Mouse (Mus musculus): Measurements from ENCODE around the gene Dvl3.
"Not testable (repeated sequence)": the region's sequence is repeated elsewhere in the genome, so short reads cannot be mapped to it uniquely, and the experiment has no call there.

Gene Dvl3

GRCm38 (mm10) chr16:20516726-20517201 is at the start of gene Dvl3:
Dvl3 (plus strand) TSS chr16:20516982.
- DNase-seq, result peak; percentile 83

DNA sequence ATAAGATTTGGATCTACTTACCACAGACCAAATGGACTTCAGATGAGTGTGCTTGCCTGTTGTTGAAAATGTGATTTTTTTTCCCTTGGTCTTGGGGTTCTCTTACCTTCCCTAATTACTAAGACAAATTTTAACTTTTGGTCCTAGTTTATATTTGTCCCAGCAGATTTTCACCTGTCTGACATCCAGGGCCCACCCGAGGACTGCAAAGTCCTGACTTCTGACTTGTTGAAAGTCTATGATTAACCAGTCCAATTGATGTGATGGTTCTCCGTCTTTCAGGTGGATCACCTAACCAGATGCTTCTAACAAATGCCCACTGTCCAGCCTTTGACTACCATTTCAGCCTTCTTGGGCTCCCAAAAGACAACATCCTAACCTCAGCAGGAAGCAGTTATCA is 45.8 kb upstream of the Dvl3 start:
- no peak for DNase-seq

DNA sequence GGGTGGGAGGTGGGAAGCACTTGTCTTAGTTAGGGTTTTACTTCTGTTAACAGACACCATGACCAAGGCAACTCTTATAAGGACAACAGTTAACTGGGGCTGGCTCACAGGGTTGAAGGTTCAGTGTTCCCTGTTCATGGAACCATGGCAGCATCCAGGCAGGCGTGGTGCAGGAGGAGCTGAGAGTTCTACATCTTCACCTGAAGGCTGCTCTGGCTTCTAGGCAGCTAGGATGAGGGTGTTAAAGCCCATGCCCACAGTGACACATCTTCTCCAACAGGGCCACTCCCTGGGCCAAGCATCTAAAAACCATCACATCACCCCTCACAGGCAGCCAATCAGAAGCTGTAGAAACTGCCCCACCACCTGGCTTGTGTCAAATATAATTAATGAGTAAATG is 45.1 kb upstream of the Dvl3 start:
- no peak for DNase-seq

- no peak for DNase-seq
Observed at GRCm38 (mm10) chr16:20473748-20474147, 43.0 kb upstream of the Dvl3 start.

GRCm38 (mm10) chr16:20474211-20474610 is 42.6 kb upstream of the Dvl3 start:
- DNase-seq, result no peak

- DNase-seq, result no peak
Observed at GRCm38 (mm10) chr16:20474786-20475185, 42.0 kb upstream of the Dvl3 start.

DNA sequence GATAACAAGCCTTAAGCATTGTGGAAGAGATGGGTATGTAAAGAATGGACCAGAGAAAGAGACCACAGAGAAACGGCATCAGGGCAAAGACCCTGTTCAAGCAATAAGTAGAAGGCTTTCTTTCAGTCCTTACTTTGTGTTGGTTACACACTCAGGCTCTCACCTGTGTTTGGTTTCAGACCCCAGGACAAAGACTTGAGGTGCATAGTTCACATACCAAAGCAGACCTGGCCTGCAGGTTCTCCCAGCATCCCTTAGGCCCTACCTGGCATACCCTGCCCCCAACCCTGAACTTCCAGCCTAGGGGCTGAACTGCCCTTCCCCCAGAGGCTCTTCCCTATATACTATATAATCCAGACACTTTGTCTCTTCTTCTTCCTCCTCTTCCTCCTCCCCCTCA is 41.4 kb upstream of the Dvl3 start:
- no peak for DNase-seq

- no peak for DNase-seq
Observed at GRCm38 (mm10) chr16:20476857-20477256, 39.9 kb upstream of the Dvl3 start.

- no peak for DNase-seq
Observed at GRCm38 (mm10) chr16:20477270-20477669, 39.5 kb upstream of the Dvl3 start.

GRCm38 (mm10) chr16:20478504-20478903 is 38.3 kb upstream of the Dvl3 start:
- DNase-seq, result no peak

- not testable (repeated sequence) for DNase-seq
Observed at GRCm38 (mm10) chr16:20479026-20479760, 37.6 kb upstream of the Dvl3 start.

DNA sequence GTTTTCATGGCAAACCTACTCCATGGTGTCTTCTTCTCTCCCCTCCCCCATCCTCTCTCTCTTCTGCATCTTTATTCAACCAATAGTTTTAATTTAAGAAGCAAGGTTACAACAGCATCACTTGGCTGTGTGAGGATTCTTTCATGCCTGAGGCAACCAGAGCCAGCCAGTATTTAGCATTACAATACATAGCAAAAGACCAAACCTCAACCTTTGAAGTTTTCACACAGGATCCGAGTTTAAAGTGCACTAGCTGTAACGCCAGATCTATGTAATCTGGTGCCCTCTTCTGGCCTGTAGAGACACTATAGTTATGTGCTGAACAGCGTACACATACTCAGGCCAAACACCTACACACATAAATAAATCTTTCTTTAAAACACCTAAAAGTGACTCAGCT is 36.7 kb upstream of the Dvl3 start:
- DNase-seq, result no peak

DNA sequence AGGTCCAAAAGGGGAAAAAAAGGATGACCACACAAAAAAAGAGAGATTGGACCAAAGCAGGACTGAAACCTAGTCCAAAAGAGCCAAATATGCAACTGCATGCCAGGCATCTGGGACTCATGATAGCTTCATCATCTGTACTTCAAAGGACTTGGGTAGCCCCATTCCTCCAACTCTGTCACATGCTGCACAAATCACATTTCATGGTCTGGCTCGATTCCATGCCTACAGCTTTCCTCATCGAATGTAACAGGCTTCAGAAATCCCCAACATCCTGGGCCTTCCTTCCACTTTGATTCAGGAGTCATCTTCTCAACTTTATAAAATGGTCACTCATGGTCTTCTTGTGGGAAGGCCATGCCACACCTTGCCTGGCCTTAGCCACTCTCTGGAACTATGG is 35.0 kb upstream of the Dvl3 start:
- DNase-seq, result no peak

DNA sequence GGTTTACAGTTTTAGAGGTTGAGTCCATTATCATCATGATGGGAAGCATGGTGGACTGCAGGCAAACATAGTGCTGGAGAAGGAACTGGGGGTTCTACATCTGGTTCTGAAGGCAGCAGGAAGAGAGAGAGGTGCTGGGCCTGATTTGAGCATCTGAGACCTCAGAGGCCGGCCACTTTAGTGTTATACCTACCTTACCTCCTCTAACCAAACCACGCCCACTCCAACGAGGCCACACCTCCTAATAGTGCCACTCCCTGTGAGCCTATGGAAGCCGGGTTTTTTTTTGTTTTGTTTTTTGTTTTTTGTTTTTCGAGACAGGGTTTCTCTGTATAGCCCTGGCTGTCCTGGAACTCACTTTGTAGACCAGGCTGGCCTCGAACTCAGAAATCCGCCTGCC is 33.1 kb upstream of the Dvl3 start:
- DNase-seq, result not testable (repeated sequence)

DNA sequence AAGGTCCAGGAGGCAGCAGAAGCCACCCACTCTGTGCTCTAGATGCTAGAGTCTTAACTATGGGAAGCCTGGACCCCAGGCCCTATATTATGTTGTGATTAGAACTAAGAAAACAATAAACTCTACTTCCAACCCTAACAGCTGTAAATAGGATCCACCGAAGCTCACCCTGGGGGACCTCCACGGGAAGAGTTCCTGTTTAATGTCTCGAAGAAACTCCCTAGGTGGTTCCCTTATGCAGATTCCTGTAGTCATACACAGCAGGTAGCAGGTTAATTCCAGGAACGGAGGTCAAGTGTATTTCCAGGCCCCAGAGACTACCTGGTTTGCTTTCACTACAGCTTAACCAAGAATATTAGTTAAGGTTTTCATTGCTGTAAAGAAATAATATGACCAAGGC is 31.7 kb upstream of the Dvl3 start:
- DNase-seq, result no peak

GRCm38 (mm10) chr16:20486048-20486447 is 30.7 kb upstream of the Dvl3 start:
- no peak for DNase-seq

DNA sequence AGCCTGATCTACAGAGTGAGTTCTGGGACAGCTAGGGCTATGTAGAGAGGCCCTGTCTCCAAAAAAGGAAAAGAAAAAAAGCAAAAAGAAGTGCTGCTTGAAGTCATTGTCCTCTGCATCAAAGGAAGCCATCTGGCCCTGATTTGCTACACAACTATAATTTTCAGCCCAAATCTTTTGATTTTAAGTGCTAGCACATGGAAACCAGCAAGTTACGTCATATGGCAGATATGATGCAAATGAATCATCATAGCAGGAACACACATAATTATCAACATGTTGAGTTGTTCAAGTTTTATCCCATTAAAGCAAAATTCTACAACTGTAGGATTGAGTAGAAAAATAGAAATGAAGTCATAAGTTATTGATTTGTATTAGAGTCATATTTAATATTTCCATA is 28.6 kb upstream of the Dvl3 start:
- no peak for DNase-seq

DNA sequence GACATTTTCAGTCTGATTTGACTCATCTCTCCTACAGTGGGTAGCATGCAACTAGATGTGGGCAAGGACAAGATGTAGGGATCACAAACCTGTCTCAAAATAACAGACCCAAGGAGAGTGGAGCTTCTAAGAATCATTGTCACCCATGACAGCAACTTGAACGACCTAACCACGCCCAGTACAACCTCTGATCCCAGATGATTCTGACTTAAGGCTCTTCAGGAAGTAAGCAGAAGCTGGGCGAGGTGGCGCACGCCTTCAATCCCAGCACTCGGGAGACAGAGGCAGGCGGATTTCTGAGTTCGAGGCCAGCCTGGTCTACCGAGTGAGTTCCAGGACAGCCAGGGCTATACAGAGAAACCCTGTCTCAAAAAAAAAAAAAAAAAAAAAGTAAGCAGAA is 28.0 kb upstream of the Dvl3 start:
- DNase-seq, result not testable (repeated sequence)

- no peak for DNase-seq
Observed at GRCm38 (mm10) chr16:20489233-20489632, 27.5 kb upstream of the Dvl3 start.

DNA sequence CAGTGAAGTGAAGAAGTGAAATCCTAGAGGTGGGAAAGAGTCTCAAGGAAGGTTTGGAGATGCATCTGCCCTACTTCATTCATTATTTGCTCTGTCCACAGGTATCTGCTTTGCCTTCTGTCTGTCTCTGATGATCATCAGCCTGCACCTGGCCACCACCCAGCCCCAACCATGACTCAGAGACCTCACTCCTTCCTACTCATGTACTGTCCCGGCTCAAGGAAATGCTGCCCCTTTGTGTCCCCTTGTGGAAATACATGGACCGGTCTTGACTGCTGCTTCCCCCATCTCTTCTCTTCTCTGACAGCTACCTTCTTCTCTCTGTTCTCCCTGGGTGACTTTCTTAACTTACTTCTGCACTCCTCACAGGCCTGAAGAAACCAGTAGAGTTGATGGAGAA is 26.2 kb upstream of the Dvl3 start:
- DNase-seq, result no peak

- no peak for DNase-seq
Observed at GRCm38 (mm10) chr16:20491301-20491700, 25.5 kb upstream of the Dvl3 start.

GRCm38 (mm10) chr16:20493452-20493851 is 23.3 kb upstream of the Dvl3 start:
- DNase-seq, result no peak

- DNase-seq, result peak; percentile 82
Observed at GRCm38 (mm10) chr16:20496671-20497600, 19.8 kb upstream of the Dvl3 start.
